Mouse (Mus musculus) liver, adult 2 months (tissue): Measurements from ENCODE around the gene Prpf3. TPM values are rescaled to one million over a fixed set of nuclear protein-coding genes. Genes with fewer than 3 reads are reported as not detected.

Source experiments
- DNase-seq: peaks from one replicate; pipeline ENCODE4 v3.0.0-alpha.2; 2011; ENCODE audit warnings: low read depth, low spot score; ENCODE audit errors: extremely low read depth
- H3K27ac ChIP-seq: fragments of 200-500 bp; replicated peaks from 2 replicates; pipeline ENCODE4 v1.5.1; 2012; ENCODE audit warnings: low read depth, mild to moderate bottlenecking, control low read depth, inconsistent platforms, low read length; ENCODE audit not compliant: insufficient read depth
- H3K27me3 ChIP-seq: fragments of 200-500 bp; 2 replicates; pipeline ENCODE4 v1.6.1; 2012; ENCODE audit warnings: mild to moderate bottlenecking, moderate library complexity, low read length, inconsistent platforms; ENCODE audit not compliant: control insufficient read depth, insufficient read depth
- H3K36me3 ChIP-seq: fragments of 200-500 bp; 2 replicates; pipeline ENCODE4 v1.6.1; 2012; ENCODE audit warnings: low read length, inconsistent platforms; ENCODE audit not compliant: control insufficient read depth, insufficient read depth
- H3K4me1 ChIP-seq: fragments of 200-500 bp; 2 replicates; pipeline ENCODE4 v1.6.1; 2011; ENCODE audit warnings: low read length; ENCODE audit not compliant: control insufficient read depth, insufficient read depth
- H3K4me3 ChIP-seq: fragments of 200-500 bp; 2 replicates; pipeline ENCODE4 v1.5.1; 2011; ENCODE audit warnings: low read depth, mild to moderate bottlenecking, control low read depth, low read length, moderate library complexity; ENCODE audit not compliant: insufficient read depth
- H3K79me2 ChIP-seq: fragments of 200-500 bp; 2 replicates; pipeline ENCODE4 v1.6.1; 2012; ENCODE audit warnings: inconsistent platforms, mild to moderate bottlenecking, low read length, moderate library complexity; ENCODE audit not compliant: control insufficient read depth, insufficient read depth
- H3K9ac ChIP-seq: fragments of 200-500 bp; 2 replicates; pipeline ENCODE4 v1.6.1; 2012; ENCODE audit warnings: low read depth, mild to moderate bottlenecking, control low read depth, inconsistent platforms, low read length
- CTCF ChIP-seq: fragments of 200-500 bp; IDR thresholded peaks from 2 replicates; pipeline ENCODE4 v1.5.1; 2011; ENCODE audit warnings: low read depth, low read length, control low read depth
- POLR2A ChIP-seq: fragments of 200-500 bp; IDR thresholded peaks from 2 replicates; pipeline ENCODE4 v1.6.1; 2011; ENCODE audit warnings: low read length, control low read depth; ENCODE audit not compliant: insufficient read depth; ENCODE audit errors: extremely low read depth
- WGBS: fragments of 180-500 bp; shearing (Covaris S2); methylation state at CpG from one replicate; pipeline ENCODE4 v1.1.7; 2018; 5-methylcytosine and 5-hydroxymethylcytosine counted together
- polyA plus RNA-seq: library from polyadenylated mRNA; depleted of rRNA; stranded (reverse); fragments of >200 nt; gene quantifications from 2 replicates; pipeline ENCODE4 v1.2.3, GENCODE M21; 2012; rRNA removed
- total RNA-seq: library from RNA; depleted of rRNA; stranded (reverse); fragments of >200 nt; gene quantifications from 2 replicates; pipeline ENCODE4 v1.2.3, GENCODE M21; 2014; rRNA removed

Gene Prpf3
- 6.5 and 7.8 TPM in 2 replicates for total RNA-seq
- polyA plus RNA-seq: 4.1 and 7.4 TPM in 2 replicates

DNA sequence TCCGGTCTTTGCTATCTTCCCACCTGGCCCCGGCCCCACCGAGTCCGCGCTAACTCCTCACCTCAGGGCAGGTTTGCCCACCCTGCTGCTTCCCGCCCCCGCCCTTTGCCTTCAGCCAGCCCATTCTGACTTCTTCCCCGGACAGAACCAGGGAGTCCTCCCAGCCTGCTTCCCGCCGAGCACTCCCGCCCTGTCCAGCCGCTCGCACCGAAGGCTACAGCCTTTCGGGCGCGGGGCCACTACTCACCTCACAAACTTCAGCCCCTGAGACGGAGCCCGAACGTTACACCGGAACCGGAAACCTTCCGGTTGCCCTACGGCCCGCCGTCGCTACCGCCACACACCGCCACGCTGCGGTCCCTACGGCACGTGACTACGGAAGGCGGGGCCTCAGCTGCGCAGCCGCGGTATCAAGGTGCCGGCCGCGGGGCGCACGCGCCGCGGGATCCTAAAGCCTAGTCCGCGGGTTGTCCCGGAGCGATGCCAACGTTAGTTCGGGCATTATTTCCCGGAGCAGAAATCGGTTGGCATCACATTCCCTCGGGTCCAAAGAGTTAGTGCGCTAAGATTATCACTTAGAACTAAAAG is at the start of gene Prpf3:
TSS of gene Prpf3 (minus strand) at position 384 of the 588 bp plus-strand sequence.
- DNase-seq: peak; percentile 81
- TF ChIP-seq CTCF (no peak), POLR2A (peak; percentile 74)
- WGBS: under 1% methylated on average over 56 of the region's 56 CpGs

DNA sequence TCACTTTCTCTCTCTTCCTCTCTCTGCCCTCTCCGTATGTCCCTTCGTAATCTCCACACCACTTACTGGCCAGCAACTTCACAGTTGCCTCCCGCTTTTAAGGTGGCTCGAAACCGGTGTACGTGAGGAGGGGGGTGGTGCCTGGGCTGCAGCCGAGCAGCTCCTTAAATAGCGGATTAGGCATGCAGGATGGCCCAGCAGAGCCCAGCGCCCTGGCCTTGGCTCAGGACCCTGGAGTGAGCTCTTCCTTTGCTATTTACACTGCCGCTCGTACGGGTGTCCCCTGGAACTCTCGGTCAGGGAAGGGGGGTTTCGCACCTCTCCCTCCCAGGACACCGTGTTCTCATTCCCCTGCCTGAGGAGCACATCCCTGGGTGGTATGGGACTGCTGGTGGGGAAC is 48.9 kb upstream of the Prpf3 start, which contains the start of gene Car14:
TSS of gene Car14 (minus strand) at position 124 of the 400 bp plus-strand sequence.
- H3K4me3 ChIP-seq: peak within 1 kb of the TSS; percentile 41
- H3K4me1 ChIP-seq: peaks cover 23% of the 10 kb centered on the region
- H3K27me3 ChIP-seq: no peaks in the 10 kb centered on the region
- WGBS: 2% methylated on average over 15 of the region's 15 CpGs
- TF ChIP-seq CTCF (no peak), POLR2A (no peak)
- no peaks in the 10 kb centered on the region for H3K79me2 ChIP-seq
- no peaks in the 10 kb centered on the region for H3K36me3 ChIP-seq
- peak within 1 kb of the TSS; percentile 95 for H3K27ac ChIP-seq
- DNase-seq: peak; percentile 62
- H3K9ac ChIP-seq: peak within 1 kb of the TSS; percentile 69

More for the DNA sequence above, at the start of gene Prpf3:
- H3K4me3 ChIP-seq: peak within 1 kb of the TSS; percentile 86
- H3K27me3 ChIP-seq: no peaks in the 10 kb centered on the region
- peaks cover 22% of the 10 kb centered on the region for H3K36me3 ChIP-seq
- H3K9ac ChIP-seq: peak within 1 kb of the TSS; percentile 94
- H3K4me1 ChIP-seq: peaks cover 2% of the 10 kb centered on the region; the same call in 1 of the 2 replicates
- H3K27ac ChIP-seq: peak within 1 kb of the TSS; percentile 53
- peaks cover 4% of the 10 kb centered on the region; the same call in 1 of the 2 replicates for H3K79me2 ChIP-seq

DNA sequence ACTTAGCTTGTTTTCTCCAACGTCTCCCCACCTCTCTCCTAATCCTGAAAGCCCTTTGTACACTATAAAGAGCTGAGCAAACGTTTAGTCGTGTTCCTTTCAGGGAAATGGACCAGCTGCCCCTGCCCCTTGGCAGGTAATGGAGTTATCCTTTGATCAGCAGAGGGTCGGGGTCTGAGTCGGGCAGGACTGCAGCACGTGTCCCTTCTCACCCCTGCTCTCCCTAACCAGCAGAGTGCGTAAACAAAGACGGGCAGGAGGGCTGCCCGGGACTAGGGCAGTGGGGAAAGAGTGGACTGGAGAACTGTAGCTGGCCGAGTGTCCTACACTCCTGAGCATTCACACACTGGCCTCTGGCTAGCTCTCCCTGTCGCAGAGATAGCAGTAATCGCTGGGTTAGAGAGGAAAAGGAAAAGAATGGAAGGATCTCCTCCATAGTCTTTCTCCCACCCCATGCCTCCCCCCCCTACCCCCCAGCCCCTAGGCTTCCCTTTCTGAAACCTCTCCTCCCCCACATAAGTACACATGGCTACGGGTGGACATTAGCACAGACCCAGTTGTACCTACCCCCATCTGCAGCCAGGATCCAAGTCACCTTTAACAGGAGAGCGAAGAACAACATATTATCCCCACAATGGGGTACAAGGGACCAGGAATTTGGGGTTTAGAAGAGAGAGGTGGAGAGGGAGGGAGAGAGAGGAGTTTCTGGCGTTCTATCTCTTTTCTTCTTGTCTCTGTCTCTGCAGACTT is 48.2 kb upstream of the Prpf3 start:
- TF ChIP-seq POLR2A: no peak
- no peak for TF ChIP-seq CTCF
- Histone ChIP-seq H3K36me3 (no peaks in the 10 kb centered on the region), H3K9ac (peak overlapping the region; percentile 69), H3K4me3 (peak overlapping the region; percentile 41), H3K4me1 (peaks cover 23% of the 10 kb centered on the region), H3K79me2 (no peaks in the 10 kb centered on the region), H3K27ac (peak overlapping the region; percentile 95), H3K27me3 (no peaks in the 10 kb centered on the region)
- WGBS: 8% methylated on average over 15 of the region's 15 CpGs
- DNase-seq: peak; percentile 92

DNA sequence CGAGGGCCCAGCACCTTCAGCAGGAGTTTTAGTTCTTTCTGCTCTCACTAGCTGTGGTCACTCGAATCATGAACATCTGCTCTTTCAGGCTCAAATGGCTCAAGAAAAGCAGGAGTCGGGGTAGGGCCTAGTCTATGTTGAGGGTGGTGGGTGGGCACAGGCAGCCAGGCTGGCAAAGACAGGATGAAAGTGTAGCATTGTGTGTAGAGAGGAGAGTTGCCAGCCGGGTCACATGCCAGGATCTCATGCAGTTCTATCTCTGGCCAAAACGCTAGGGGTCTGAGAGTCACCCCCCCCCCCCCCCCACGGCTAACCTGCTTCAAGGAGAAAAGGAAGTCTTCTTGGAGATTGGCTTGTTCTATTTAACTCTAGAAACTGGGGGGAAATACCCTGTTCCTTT is 47.0 kb upstream of the Prpf3 start:
- Histone ChIP-seq H3K27ac (peak overlapping the region; percentile 95), H3K36me3 (no peaks in the 10 kb centered on the region), H3K4me3 (0 out of 2 replicates have a peak overlapping the region, but pooled peaks have one; percentile 10), H3K79me2 (no peaks in the 10 kb centered on the region), H3K4me1 (peaks cover 23% of the 10 kb centered on the region), H3K27me3 (no peaks in the 10 kb centered on the region), H3K9ac (peak overlapping the region; percentile 58)
- TF ChIP-seq CTCF: no peak
- TF ChIP-seq POLR2A: no peak
- WGBS: 22% methylated on average over 6 of the region's 6 CpGs
- peak; percentile 56 for DNase-seq

DNA sequence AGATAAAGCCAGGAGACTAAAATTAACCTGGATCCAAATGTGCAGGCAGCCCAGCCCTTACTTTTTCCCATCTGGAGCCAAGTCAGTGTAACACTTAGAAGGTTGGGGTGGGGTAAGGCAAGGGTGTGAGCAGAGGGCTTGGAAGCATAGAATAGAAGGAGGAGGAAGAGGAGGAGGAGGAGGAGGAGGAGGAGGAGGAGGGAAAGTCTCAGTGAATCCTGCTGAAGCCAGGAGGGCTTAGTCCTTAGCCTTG is 46.6 kb upstream of the Prpf3 start:
- Histone ChIP-seq H3K4me1 (peaks cover 23% of the 10 kb centered on the region), H3K79me2 (no peaks in the 10 kb centered on the region), H3K9ac (peak overlapping the region; percentile 58), H3K4me3 (0 out of 2 replicates have a peak overlapping the region, but pooled peaks have one; percentile 10), H3K27me3 (no peaks in the 10 kb centered on the region), H3K36me3 (no peaks in the 10 kb centered on the region), H3K27ac (peak overlapping the region; percentile 95)
- DNase-seq: no peak
- TF ChIP-seq CTCF (no peak), POLR2A (no peak)
